Mouse (Mus musculus) forebrain, postnatal 0 days (tissue): Measurements from ENCODE around the gene Edem1. TPM values are rescaled to one million over a fixed set of nuclear protein-coding genes. Genes with fewer than 3 reads are reported as not detected.

Source experiments
- ATAC-seq: fragments of 200-750 bp; cut with Nextera tagmentation; 2 replicates; pipeline ENCODE4 v1.8.0; 2017; ENCODE audit warnings: mild to moderate bottlenecking, moderate library complexity
- DNase-seq: peaks from one replicate; pipeline ENCODE4 v3.0.0-alpha.2; 2015
- H3K27ac ChIP-seq: fragments of 300-500 bp; sonication (generic); 2 replicates; pipeline ENCODE4 v1.5.1; 2014; ENCODE audit warnings: low read depth, mild to moderate bottlenecking, antibody characterized with exemption, low read length, moderate library complexity, mixed read lengths
- H3K27me3 ChIP-seq: fragments of 300-500 bp; sonication (generic); 2 replicates; pipeline ENCODE4 v1.6.1; 2014; ENCODE audit warnings: mild to moderate bottlenecking, low read length, mixed read lengths; ENCODE audit not compliant: insufficient read depth
- H3K36me3 ChIP-seq: fragments of 300-500 bp; sonication (generic); 2 replicates; pipeline ENCODE4 v1.6.1; 2014; ENCODE audit warnings: mild to moderate bottlenecking, moderate library complexity; ENCODE audit not compliant: insufficient read depth
- H3K4me1 ChIP-seq: fragments of 300-500 bp; sonication (generic); 2 replicates; pipeline ENCODE4 v1.6.1; 2014; ENCODE audit warnings: antibody characterized with exemption; ENCODE audit not compliant: insufficient read depth
- H3K4me2 ChIP-seq: fragments of 300-500 bp; sonication (generic); 2 replicates; pipeline ENCODE4 v1.6.1; 2014; ENCODE audit warnings: low read depth, mild to moderate bottlenecking, moderate library complexity
- H3K4me3 ChIP-seq: fragments of 300-500 bp; sonication (generic); 2 replicates; pipeline ENCODE4 v1.5.1; 2014; ENCODE audit warnings: low read depth, low read length, mixed read lengths
- H3K9ac ChIP-seq: fragments of 300-500 bp; sonication (generic); 2 replicates; pipeline ENCODE4 v1.6.1; 2014; ENCODE audit warnings: mild to moderate bottlenecking
- H3K9me3 ChIP-seq: fragments of 300-500 bp; sonication (generic); 2 replicates; pipeline ENCODE4 v1.6.1; 2016; ENCODE audit warnings: low read length
- CTCF ChIP-seq: sonication (generic); IDR thresholded peaks from 2 replicates; pipeline ENCODE4 v1.5.1; 2016; ENCODE audit warnings: antibody characterized with exemption, control low read depth, low read depth
- WGBS: fragments of 180-500 bp; shearing (Covaris S2); extraction: QIAGEN DNeasy Blood & Tissue Kit; methylation state at CpG from one replicate; pipeline ENCODE4 v1.1.7; 2014; 5-methylcytosine and 5-hydroxymethylcytosine counted together
- polyA plus RNA-seq: library from polyadenylated mRNA; unstranded; fragments of >200 nt; fragmentation: Nextera tagmentation; extraction: Ambion mirVana; gene quantifications from 2 replicates; pipeline ENCODE4 v1.2.1, GENCODE M21; 2015
- total RNA-seq: library from RNA; depleted of rRNA; stranded (reverse); fragments of >200 nt; gene quantifications from 2 replicates; pipeline ENCODE4 v1.2.3, GENCODE M21; 2014

The Edem1 gene
- total and polyA plus RNA-seq, 2 experiments from 2014 or later, result 4.2 to 21.1 TPM

DNA sequence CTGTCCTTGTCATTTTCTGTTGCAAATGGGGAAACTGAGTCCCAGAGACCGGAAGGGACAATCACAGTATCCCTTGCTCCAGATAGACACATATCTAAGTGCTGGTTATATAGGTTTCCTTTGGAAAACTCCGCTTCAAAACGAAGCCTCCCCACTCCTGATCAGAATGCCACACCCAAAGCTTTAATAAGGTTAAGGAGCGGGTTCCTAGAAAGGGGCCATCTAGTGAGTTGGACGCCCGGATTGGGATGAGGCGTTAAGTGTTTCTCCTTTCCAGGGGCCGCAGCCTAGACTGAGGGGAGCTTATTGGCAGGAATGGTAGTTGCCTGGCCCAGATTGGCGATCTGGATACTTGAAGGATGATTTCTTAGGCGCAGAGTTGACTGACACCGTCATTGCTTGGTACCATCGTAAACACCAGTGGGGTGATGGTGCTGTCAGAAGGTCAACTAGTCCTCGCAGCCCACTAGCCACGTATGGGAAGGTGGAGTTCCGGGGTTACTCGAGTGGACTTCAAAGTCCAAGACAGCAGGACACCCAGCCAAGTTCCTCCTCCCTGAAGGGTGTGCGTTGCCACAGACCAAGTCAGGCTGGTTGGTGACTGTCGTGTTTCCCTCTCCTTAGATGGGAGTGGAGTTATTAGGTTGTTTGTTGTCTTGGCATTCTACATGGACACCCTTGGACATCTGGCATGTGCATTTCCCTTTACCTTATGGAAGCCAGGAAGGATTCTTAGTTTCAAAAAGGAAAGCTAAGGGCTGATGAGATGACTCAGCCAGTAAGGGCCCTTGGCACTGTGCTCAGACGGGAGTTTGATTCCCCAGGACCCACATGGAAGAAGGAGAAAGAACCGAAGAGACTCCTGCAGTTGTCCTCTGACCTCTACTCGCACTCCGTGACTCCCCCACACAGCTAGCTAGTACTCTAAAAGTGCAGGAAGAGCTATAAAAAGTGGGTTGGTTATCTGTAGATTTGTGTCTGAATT, 1.2 kb downstream of the Edem1 start:
- Histone ChIP-seq H3K27me3 (no peaks in the 10 kb centered on the region), H3K27ac (no peak overlapping the region), H3K9me3 (no peaks in the 10 kb centered on the region), H3K9ac (peak overlapping the region; percentile 84), H3K4me3 (peak overlapping the region; percentile 84), H3K4me1 (peaks cover 13% of the 10 kb centered on the region), H3K4me2 (peak overlapping the region; percentile 85), H3K36me3 (no peaks in the 10 kb centered on the region)
- DNase-seq (peak; percentile 22), ATAC-seq (no peak)
- 27% methylated on average over 22 of the region's 22 CpGs for WGBS
- TF ChIP-seq CTCF, result no peak

GRCm38 (mm10) chr6:108832170-108832569, 3.7 kb downstream of the Edem1 start:
- TF ChIP-seq CTCF, result no peak
- H3K36me3 ChIP-seq, result no peaks in the 10 kb centered on the region
- peaks cover 13% of the 10 kb centered on the region for H3K4me1 ChIP-seq
- no peaks in the 10 kb centered on the region for H3K27me3 ChIP-seq
- no peak overlapping the region for H3K4me3 ChIP-seq
- H3K9me3 ChIP-seq, result no peaks in the 10 kb centered on the region
- H3K4me2 ChIP-seq, result no peak overlapping the region
- no peak overlapping the region for H3K27ac ChIP-seq
- ATAC-seq (no peak), DNase-seq (no peak)
- H3K9ac ChIP-seq, result no peak overlapping the region
- WGBS, result 65% methylated on average over 1 of the region's 1 CpGs

- Histone ChIP-seq H3K4me3 (no peak overlapping the region), H3K4me2 (no peak overlapping the region), H3K27me3 (no peaks in the 10 kb centered on the region), H3K36me3 (0 out of 2 replicates have a peak, but pooled peaks cover under 1% of the 10 kb centered on the region), H3K9me3 (no peaks in the 10 kb centered on the region), H3K4me1 (peaks cover 13% of the 10 kb centered on the region), H3K27ac (no peak overlapping the region), H3K9ac (no peak overlapping the region)
- 90% methylated on average over 6 of the region's 6 CpGs for WGBS
- ATAC-seq (no peak), DNase-seq (no peak)
- TF ChIP-seq CTCF, result no peak
Measured at GRCm38 (mm10) chr6:108832989-108833388, 4.5 kb downstream of the Edem1 start.

- no peaks in the 10 kb centered on the region for H3K9me3 ChIP-seq
- H3K27ac ChIP-seq, result no peak overlapping the region
- TF ChIP-seq CTCF, result no peak
- whole genome bisulfite sequencing, result 92% methylated on average over 8 of the region's 8 CpGs
- H3K36me3 ChIP-seq, result peaks cover 7% of the 10 kb centered on the region; the same call in 1 of the 2 replicates
- ATAC-seq (no peak), DNase-seq (no peak)
- H3K4me3 ChIP-seq, result no peak overlapping the region
- no peak overlapping the region for H3K9ac ChIP-seq
- peaks cover 13% of the 10 kb centered on the region for H3K4me1 ChIP-seq
- no peaks in the 10 kb centered on the region for H3K27me3 ChIP-seq
- H3K4me2 ChIP-seq, result no peak overlapping the region
Measured at GRCm38 (mm10) chr6:108833963-108834697, 5.7 kb downstream of the Edem1 start.

DNA sequence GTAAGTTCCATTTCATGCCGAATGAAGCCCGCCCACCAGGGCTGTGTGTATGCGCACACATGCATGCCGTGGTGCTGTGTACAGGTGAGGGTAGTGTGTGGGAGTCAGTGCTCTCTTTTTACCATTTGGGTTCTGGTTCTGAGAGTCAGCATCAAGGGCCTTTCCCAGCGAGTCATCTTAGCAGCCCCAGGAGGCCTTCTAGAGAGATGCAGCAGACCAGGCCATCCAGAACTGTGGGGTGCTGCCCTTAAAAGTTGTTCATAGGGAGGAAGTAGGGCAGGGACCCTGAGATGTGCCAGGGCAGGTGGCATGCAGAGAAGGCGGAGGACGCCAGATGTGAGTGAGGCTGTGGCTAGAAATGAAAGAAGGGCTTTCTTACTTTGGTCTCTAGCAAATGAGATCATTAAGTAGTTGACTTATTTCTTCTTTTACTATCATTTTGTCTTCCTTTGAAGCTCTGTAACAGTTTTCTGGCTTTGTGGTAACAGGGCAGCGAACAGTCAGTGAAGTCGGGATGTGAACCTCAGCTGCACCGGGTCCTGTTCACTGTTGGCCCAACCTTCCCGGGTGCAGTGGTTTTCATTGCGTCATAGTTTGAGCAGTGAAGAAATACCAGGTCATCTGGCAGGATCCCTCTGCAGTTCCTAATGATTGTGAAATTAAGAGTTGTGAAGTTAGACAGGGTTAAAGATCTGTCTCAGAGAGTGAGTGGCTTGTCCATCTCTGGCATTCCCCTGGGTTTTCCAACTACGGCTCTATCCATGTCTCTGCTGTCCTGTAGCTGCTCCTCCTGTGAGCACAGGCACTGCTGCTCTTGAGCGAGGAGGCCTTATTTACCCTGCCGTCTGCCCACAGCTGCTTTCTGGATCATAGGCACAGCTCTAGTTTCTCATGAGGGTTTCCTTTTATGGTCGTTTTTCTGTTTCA, 7.6 kb downstream of the Edem1 start:
- Histone ChIP-seq H3K4me3 (no peak overlapping the region), H3K27ac (no peak overlapping the region), H3K27me3 (no peaks in the 10 kb centered on the region), H3K4me2 (no peak overlapping the region), H3K9ac (no peak overlapping the region), H3K36me3 (peaks cover 13% of the 10 kb centered on the region; the same call in 1 of the 2 replicates), H3K4me1 (0 out of 2 replicates have a peak, but pooled peaks cover 4% of the 10 kb centered on the region), H3K9me3 (no peaks in the 10 kb centered on the region)
- DNase-seq (no peak), ATAC-seq (no peak)
- 85% methylated on average over 16 of the region's 16 CpGs for WGBS
- TF ChIP-seq CTCF, result no peak

GRCm38 (mm10) chr6:108837081-108837480, 8.6 kb downstream of the Edem1 start:
- no peak overlapping the region for H3K4me2 ChIP-seq
- ATAC-seq (no peak), DNase-seq (no peak)
- H3K27me3 ChIP-seq, result no peaks in the 10 kb centered on the region
- H3K4me1 ChIP-seq, result no peaks in the 10 kb centered on the region
- no peak overlapping the region for H3K27ac ChIP-seq
- no peak overlapping the region for H3K4me3 ChIP-seq
- TF ChIP-seq CTCF, result no peak
- H3K9me3 ChIP-seq, result no peaks in the 10 kb centered on the region
- H3K36me3 ChIP-seq, result peaks cover 16% of the 10 kb centered on the region; the same call in 1 of the 2 replicates
- 95% methylated on average over 4 of the region's 4 CpGs for WGBS
- H3K9ac ChIP-seq, result no peak overlapping the region
